Mouse (Mus musculus): ENCODE measurements at regions not wholly inside any gene's neighbourhood (a gene's known extent, or its start where the extent isn't known, plus 50 kb on each side); places are given as distances from the start of the nearest gene placed in this dataset.

- TF ChIP-seq GATA4 (IDR thresholded peaks at IDR 0.05; ENCODE audit: insufficient replicate concordance, low read length), result no peak
Measured at GRCm38 (mm10) chr16:76680061-76680911, 306.7 kb upstream of the Nrip1 start.

DNA sequence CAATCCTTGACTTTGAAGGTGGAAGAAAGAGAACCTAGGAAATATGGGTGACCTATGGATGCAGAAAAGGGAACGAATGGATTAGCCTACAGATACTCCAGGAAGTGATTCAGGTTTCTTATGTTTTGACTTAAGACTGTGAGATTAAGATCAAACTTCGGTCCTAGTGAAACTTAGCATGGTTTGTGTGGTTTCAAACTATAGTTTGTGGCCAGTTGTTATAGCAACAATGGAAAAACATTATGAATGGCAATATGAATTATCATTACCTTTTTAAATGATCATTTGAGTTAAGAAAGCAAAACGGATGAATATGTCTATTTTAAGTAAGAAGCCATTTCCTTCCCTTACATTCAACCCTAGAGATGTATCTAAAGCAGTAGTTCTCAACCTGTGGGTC lies 305.3 kb upstream of the Nrip1 start:
- no peak for TF ChIP-seq GATA4 (IDR thresholded peaks at IDR 0.05; ENCODE audit: insufficient replicate concordance, low read length)

- TF ChIP-seq GATA4 (IDR thresholded peaks at IDR 0.05; ENCODE audit: insufficient replicate concordance, low read length), result no peak
Measured at GRCm38 (mm10) chr16:76669795-76670194, 296.2 kb upstream of the Nrip1 start.

- TF ChIP-seq GATA4 (IDR thresholded peaks at IDR 0.05; ENCODE audit: insufficient replicate concordance, low read length), result no peak
Measured at GRCm38 (mm10) chr16:76667046-76667445, 293.4 kb upstream of the Nrip1 start.

- no peak for TF ChIP-seq GATA4 (IDR thresholded peaks at IDR 0.05; ENCODE audit: insufficient replicate concordance, low read length)
Measured at GRCm38 (mm10) chr16:76655106-76655505, 281.5 kb upstream of the Nrip1 start.

DNA sequence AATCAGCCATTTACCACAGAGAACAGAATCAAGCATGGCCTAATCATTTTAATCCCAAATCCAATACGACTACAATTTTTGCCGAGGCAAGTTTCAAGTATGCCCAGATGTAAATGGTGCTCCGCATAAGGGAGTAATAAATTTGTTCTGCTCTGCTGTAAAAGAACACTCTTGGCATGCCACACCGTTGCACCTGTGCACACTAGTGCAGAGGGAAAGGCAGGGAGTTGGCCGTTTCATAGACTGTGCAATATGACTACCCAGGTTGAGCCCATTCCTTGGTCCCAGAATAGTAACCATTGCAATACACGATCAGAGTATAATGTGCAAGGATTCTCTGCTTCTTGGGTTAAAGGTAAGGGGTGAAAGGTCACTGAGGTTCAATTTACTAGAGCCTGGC lies 270.7 kb upstream of the Nrip1 start:
- TF ChIP-seq GATA4 (IDR thresholded peaks at IDR 0.05; ENCODE audit: insufficient replicate concordance, low read length), result no peak

GRCm38 (mm10) chr16:76643801-76644200 lies 270.2 kb upstream of the Nrip1 start:
- TF ChIP-seq GATA4 (IDR thresholded peaks at IDR 0.05; ENCODE audit: insufficient replicate concordance, low read length), result no peak

DNA sequence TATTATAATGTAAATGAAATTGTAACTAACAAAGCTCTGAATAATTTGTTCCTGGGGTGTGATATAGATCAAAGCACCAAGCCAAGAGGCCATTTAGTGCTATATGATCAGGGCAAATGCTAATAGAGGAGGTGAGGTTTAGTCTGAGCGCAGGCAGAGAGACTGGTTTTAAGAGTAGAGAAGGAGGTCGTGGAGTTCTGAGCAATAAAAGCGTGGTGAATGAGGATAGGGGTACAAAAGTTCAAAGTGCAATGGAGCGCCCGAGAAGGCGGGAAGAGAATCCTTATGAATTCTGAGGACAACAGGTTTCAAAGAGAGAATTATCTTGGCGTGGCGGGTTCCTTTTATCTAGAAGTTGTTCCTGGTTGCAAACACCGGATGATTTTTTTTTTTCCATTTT lies 261.5 kb upstream of the Nrip1 start:
- TF ChIP-seq GATA4 (IDR thresholded peaks at IDR 0.05; ENCODE audit: insufficient replicate concordance, low read length), result no peak

DNA sequence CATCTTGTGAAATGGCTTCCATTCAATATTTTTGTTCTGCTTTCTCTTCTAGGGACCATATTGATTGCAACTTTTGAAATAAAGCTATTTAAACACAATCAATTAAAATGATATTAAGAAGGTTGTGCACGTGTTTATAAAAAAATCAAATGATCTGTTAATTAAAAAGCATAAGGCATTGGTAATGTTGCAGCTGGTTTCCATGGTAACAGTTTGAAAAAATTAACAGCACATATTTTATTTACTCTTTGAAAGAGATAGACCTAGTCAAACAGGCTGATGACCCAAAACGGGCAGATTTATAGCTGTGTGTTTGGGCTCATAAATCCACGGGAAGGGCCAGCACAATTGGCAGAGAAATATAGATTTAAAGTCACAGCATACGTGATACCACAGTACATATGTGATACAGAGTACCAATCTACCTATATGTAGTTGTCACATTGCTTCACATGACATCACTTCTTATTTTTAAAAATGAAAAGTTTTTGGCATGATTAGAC lies 260.6 kb upstream of the Nrip1 start:
- no peak for TF ChIP-seq GATA4 (IDR thresholded peaks at IDR 0.05; ENCODE audit: insufficient replicate concordance, low read length)

- no peak for TF ChIP-seq GATA4 (IDR thresholded peaks at IDR 0.05; ENCODE audit: insufficient replicate concordance, low read length)
Measured at GRCm38 (mm10) chr16:76626142-76626541, 252.5 kb upstream of the Nrip1 start.

DNA sequence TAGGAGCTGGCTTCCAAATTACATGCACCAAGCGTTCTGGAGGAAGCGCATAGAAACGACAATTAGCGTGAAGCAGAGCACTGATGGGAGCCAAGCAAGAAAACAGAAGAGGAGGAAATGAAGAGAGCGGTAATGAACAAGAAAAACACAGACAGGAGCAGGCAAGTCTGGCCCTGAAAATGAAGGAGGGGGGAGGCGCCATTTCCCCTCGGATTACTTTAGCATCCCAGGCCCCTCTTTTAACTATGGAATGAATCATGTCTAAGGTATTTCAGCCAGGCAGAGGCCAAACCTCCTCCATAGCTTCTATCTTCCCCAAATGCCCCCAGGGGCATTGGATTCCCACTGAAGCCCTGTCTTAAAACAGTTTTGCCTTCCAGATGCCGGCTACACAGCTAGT lies 248.1 kb upstream of the Nrip1 start:
- no peak for TF ChIP-seq GATA4 (IDR thresholded peaks at IDR 0.05; ENCODE audit: insufficient replicate concordance, low read length)

GRCm38 (mm10) chr16:76618295-76618694 lies 244.7 kb upstream of the Nrip1 start:
- no peak for TF ChIP-seq GATA4 (IDR thresholded peaks at IDR 0.05; ENCODE audit: insufficient replicate concordance, low read length)

GRCm38 (mm10) chr16:76611061-76611460 lies 237.4 kb upstream of the Nrip1 start:
- no peak for TF ChIP-seq GATA4 (IDR thresholded peaks at IDR 0.05; ENCODE audit: insufficient replicate concordance, low read length)

DNA sequence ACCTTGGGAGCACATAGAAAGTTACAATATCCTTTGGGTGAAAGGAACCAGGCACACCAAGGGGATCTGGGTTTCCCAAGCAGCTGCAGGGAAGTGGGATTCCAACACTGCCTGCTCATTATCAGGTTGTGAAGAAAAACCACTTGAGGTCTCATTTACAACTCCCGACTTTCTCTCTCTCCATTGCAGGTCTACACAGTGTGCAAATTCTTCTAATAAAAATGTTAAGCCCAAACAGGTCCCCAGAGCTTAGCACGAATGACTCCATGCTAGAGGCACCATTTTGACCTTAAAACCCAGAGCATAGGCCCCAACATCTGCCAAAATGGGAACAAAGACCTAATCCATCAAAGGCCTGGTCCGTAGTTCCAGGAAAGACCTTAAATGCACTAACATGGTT lies 231.3 kb upstream of the Nrip1 start:
- no peak for TF ChIP-seq GATA4 (IDR thresholded peaks at IDR 0.05; ENCODE audit: insufficient replicate concordance, low read length)

DNA sequence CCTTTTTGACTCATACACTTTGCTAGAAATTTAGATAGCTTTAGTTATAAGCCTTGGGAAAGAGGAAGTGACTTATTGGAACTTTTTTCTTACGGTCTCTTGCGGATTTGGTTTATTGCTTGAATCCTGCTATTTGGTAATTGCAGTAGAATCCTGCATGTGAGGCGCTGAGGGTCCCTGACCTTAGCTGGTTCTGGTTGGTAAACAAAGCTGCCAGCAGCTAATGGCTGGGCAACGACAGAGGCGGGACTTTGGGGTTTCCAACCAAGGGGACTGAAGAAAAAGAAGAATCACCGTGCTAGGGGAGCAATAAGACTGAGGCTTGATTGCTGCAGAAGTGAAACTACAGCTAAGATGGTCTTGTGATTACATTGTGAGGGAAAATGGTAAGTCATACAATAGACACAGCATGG lies 230.2 kb upstream of the Nrip1 start:
- no peak for TF ChIP-seq GATA4 (IDR thresholded peaks at IDR 0.05; ENCODE audit: insufficient replicate concordance, low read length)

GRCm38 (mm10) chr16:76603431-76603830 lies 229.8 kb upstream of the Nrip1 start:
- no peak for TF ChIP-seq GATA4 (IDR thresholded peaks at IDR 0.05; ENCODE audit: insufficient replicate concordance, low read length)

DNA sequence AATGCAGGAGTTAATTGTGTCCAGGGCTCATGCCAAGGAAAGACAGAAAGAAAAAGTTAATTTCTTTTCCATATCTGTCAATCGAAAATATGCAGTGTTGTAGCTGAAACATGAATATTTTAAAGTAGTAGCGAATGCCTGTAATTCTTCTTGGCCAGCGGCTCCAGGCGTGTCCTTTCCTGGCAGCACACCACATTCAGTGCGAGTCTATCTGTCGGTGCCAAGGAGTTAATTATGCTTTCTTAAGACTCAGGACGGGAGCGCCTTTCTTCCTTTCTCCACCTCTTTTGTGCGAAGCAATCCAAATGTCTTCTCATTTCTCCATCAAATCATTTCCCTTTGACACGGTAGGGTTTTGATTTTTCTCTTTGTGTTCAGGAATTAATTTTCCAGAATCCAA lies 226.5 kb upstream of the Nrip1 start:
- no peak for TF ChIP-seq GATA4 (IDR thresholded peaks at IDR 0.05; ENCODE audit: insufficient replicate concordance, low read length)

Data from liver, adult (tissue).